Mouse (Mus musculus): ENCODE results near the gene Gm9767.

The Gm9767 gene

DNA sequence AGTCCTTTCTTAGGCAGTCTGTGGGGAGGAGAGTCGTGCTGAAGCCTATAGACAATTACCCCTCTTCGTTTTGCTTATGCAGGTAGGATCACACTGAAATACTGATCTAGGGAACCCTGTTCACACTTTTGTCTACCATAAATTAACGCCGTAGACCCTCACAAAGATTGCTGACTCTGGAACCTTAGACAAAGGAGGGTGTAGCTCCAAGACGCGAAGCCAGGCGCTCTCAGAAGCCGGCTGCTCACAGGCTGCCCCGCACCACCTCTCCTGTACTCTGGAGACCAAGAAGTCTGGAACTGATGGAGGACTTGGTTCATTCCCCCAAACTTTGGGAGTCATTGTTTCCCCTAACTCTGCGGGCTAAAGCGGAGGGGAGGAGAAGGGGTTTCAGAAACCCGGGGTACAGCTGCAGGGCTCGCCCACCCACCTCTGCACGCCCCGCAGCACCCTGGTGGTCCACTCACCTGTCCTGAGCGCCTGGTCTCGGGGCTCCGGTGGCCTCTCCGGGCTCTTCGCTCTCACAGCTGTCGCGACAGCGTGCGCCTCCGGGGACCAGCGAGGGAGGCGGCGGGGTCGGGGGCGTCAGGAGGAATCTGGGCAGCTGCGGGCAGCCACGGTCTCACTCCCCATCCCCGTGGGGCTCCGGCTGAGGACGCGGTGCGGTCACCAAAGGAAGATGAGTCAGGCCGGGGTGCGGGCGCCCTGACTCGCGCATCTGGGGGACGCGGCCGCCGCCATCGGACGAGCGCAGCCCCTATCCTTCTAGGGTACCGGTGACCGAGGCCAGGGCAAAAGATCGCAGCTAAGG, at the start of gene Gm9767:
TSS of gene Gm9767 (plus strand) at position 585 of the 811 bp plus-strand sequence.
- in situ Hi-C loops (cut with MboI, MseI), result no loop called here

DNA sequence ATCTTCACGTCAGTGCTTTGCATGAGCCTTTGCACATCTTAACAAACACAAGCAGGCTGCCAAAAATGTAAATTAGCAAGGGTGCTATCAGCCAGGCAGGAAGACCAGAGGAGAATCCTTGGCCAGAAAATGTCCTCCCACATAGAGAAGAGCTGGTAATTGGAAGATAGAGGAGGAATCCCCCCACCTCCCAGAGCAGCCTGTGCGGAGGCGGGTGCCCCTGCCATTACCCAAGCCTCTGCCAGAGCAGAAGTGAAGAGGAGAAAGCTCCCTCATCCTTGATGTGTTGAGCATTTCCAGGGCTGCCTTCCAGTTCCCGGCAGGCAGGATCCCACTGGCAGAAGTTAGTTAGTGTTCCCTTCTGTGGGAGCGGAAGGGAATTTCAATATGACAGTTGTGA, 43.1 kb upstream of the Gm9767 start:
- in situ Hi-C loops (cut with MboI, MseI), result no loop called here

DNA sequence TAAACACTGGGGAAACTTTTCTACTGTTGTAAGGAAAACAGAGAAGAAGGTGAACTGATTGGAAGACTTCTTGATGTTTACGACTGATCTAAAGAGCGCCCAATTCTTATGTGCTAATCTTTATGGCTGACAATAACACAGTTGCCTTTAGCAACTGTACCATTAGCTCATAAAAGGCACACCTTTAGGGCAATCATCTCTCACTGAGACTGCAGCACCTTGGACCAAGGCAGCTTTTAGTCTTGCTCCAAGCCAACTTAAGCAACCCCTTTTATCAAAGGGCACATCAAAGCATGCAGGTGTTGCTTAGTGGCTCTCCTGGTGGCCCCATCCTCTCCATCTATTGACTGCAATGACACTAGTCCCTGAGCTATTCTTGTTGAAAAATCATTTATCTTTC, 26.9 kb upstream of the Gm9767 start:
- in situ Hi-C loops (cut with MboI, MseI), result no loop called here

DNA sequence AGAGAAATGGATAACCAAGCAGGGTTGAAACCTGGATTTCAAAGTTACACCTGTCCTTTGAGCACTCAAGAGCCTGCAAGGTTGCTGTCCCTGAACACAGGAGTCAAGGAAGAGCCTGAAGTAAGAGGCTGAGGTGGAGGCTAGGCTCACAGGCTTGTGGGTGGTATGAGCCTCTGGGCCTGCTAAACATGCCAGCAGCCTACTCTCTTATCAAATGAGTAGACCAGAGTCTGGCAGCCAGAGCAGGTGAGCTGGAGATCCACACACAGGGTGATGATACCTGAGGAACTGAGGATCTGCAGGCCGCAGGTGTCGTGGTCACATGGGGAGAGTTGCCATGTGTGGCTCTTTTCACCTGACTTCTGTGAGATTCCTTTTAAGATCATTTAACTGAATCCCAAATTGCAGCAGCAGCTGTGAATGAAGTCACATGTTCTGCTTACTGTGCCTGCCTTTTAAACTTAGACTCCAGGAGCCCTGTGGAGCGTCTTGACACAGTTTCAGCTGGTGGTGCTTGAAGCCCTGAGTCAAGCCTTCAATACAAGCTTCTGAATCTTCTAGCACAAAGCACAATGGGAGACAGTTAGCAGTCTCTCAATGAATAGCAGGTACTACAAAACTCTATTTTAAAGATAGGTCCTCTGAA, 18.3 kb upstream of the Gm9767 start:
- in situ Hi-C loops (cut with MboI, MseI), result no loop called here

DNA sequence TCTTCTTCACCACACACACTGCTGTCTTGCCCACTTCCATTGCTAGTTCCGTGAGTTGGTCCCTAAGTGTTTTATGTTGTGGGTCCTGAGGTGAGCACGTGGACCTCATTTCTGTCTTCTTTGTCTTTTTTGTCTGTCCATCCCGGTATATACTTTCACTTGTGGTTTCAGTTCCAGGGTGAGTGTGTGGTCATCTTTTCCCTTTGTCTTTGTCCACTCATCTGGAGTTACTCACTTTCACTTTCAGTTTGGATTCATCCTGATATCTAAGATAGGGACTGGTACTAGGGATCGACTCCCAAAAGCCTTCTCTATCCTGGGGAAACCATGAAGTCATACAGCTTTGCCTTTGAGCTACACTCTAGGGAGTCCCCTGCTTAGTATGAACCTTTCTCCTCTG, 15.0 kb upstream of the Gm9767 start:
- in situ Hi-C loops (cut with MboI, MseI), result no loop called here

DNA sequence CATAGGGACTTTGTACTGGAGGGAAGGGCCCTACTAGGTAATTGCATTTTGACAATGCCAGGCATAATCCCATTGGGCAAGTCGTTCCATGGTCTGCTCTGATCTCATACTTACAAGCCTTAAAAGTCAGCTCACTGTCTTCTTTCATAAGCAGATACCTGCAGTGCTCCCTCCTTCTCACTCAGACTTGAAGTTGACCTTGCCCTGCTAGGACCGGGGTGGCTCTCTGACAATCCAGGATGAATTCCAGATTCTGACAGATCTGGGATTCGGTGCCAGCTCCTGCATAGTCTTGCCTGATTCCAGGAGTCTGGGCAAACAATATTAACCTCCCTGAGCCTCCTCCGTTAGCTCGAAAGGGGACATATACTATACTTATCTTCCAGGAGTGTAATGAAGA, 6.1 kb upstream of the Gm9767 start:
- in situ Hi-C loops (cut with MboI, MseI), result no loop called here

DNA sequence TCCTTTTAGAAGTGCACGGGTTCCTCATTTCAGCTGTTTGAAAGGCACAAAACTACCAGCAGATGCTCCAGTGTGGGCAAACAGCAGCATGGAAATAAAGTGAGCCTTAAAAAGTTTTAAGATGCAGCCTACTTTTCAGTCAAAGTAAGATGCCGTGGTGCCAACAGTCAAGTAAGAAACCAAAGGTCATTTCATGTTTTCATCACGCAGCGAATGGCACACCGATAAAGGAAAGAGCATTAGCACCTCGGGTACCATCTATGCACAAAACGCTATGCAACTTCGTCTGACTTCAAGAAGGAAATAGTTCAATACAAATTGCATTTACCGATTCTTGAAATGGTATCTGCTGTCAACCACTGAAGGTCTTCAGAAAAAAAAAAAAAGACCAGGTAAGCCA, 1.1 kb upstream of the Gm9767 start:
- in situ Hi-C loops (cut with MboI, MseI), result no loop called here

DNA sequence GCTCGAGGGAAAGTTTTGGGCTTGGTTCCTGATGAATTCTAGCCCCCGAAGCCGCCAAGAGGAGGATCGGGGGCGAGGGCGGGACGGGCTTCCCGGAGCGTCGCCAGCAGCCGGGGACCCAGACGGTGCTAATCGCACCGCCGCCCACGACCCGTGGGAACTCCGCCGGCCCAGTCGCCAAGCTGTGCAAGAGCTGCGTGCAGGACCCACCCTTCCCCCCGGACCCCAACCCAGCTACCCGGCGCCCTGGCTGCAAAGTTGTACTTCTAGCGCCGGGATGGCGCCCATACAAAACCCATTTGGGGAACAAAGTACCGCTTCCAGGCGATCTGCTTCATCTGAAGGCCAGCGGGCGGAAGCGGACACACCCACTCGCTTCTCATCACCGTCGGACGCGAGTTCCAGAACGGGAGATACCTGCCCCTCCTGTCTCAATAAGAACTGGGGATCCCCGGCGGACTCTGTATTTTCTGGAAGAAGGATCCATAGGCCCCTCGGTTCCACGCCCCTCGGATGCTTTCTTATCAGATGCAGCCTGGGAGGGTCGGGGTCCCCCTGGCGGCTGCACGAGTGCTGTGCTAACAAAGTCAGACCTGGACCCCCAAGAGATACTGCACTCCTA, 577 bp downstream of the Gm9767 start, which contains the start of gene Tmem200a:
TSS of gene Tmem200a (minus strand) at position 532 of the 622 bp plus-strand sequence.
- in situ Hi-C loops (cut with MboI, MseI), result no loop called here

DNA sequence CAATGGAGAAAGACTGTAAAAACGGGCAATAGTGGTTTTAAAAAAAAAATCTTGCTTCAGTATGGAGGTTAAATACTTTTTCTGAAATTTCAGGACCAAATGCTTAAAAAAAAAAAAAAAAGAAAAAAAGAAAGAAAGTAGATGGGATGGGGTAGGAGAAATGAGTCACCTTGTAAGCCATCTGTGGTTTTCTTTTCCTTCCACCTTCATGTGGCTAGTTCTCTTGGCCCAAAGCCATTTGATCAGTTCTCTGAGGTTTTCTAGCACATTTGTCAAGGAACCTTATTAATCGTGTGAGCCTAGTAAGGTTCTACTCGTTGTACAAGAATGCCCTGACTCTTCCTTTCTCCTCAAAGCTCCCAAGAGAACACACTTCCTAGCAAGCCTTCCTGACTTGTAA, 1.6 kb downstream of the Gm9767 start:
- in situ Hi-C loops (cut with MboI, MseI), result no loop called here

DNA sequence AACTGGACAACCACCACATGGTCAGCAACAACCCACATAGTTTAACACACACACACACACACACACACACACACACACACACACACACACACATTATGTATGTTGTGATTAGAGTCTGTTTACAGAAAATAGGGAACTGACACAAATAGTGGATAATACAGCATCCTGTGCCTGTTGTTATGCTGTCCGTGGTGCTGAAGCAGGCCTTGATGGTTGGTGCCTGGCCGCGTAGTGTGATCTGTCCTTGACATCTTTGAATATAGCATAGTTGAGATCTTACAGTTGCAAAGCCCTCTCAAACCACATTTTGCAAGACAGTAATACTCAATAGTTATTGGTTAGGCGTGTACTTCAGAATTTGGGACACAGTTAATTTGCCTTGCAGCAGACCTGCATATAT, 4.0 kb downstream of the Gm9767 start:
- in situ Hi-C loops (cut with MboI, MseI), result no loop called here

DNA sequence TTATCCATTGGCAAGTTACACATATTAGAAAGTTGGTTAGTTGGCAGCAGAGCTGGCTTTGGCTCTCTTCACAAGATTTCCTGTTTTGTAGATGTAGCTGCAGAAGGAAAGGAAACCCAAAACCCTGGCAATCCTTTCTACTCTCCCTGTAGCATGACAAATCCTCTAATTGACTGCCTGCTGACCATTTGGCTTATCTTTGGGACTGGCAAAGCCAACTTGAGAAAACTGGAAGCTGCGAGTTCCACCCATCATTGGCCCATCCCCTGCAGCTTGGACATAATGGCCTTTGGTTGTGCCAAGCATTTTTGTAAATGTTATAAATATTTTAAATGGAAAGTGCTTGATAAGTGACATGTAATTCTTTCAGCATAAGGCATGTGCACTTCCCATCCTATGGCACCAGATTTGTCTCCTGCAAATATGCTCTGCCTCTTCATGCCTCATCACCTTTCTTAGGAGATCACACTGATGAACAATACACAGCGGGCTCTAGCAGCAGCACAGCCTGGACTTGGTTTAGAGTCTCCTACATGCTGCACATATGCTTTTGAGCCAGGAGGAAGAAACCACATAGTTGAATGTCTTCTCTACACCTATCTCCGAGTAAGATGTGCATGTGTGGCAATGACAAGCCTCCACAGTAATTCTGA, 25.4 kb downstream of the Gm9767 start:
- in situ Hi-C loops (cut with MboI, MseI), result no loop called here

DNA sequence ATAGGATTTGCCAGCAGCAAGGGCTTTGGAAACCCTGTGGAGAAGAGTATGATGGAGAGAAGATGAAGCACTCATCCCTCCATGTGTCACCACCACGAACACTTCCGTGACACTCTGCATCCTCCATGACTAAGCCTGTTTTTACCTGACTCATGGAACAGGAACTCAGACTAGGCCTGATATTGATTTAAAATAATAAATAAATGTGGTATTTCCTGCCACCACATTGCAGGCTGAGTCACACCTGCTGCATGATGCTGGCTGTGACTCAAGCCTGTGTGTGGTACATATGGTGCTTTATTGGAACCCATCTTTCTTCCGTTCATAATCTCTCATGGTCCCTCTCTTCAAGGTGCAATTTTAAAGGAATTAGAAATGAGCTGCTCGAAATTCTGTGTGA, 36.4 kb downstream of the Gm9767 start:
- in situ Hi-C loops (cut with MboI, MseI), result no loop called here

DNA sequence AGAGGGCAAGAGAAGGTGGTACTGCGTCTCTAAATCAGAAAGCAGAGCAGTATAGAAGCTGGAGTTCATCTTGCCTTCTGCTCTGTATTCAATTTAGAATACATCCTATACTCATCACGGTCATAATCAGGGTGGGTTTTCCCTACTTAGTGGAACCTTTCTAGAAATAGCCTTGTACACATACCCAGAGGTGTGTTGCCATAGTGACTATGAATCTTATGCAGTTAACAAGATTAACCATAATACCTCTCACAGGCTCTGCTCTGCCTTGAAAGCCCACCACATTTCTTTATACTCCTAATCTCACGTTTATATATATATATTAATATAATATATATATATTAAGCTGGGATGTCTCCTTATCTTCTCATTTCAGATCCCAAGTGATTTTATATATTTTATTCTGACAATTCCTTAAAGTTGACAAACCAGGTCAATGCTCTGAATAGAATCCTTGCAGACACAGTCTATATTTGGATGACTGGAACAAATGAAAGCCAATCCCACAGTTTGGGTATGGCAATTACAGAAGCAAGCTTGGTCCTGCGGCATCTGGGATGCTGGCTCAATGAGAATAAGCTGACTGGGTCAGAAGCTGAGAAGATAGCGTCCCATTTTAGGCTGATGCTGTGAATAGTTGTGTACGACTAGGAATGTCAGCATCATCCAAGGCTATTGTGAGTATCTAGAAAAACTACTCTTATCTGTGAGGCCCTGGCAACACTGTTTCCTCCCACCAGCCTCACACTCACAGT, 41.2 kb downstream of the Gm9767 start:
- in situ Hi-C loops (cut with MboI, MseI), result no loop called here

DNA sequence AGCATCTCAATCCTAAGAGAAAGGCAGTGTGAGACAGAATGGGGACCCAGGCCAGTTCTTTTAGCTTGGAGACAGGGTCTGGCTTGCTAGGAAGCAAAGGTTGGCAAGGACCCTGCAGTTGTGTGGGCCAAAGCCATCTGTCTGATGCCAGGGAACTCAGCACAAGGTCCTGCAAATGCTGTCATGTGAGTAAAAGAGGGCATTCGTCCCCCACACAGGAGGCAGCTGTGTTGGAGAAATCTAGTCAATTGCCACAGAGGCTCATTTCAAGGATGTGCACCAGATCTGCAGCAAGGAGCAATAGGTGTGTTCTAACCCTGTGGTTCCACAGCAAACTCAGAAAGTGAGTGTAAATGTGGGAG, 41.7 kb downstream of the Gm9767 start:
- in situ Hi-C loops (cut with MboI, MseI), result no loop called here

Measured in regulatory T cell (primary cell).